Mouse (Mus musculus): ENCODE results near the gene Hmg20a. TPM values are rescaled to one million over a fixed set of nuclear protein-coding genes. Genes with fewer than 3 reads are reported as not detected.
A peak's percentile ranks its signal among the peaks of the same experiment; 100 is the strongest.

The Hmg20a gene
- polyA plus RNA-seq, 1 experiment from 2014 or later: 64.3 TPM

DNA sequence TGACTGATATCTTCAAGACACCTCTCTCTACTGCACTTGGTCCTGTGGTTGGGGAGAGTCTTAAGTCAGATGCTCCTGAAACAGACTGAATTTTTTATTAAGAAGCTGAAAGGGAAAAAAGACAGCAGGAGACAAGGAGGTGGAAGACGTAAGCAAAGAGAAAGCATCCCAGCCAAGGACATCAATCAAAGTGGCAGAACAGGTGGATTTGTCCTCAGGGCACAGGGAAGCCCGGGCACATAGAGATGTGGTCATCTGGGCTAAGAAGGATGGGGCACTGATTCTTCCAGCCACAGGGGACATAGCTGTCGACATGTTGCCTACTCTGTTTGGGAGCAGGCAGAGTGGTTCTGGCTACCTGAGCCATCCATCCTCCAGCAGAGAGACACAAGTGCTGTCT is 97.8 kb downstream of the Hmg20a start:
- H3K27ac ChIP-seq (ENCODE audit: low read depth, low read length): no peak overlapping the region; the same call in 1 of the 2 replicates
- WGBS: 52% methylated on average over 3 of the region's 3 CpGs

GRCm38 (mm10) chr9:56516692-56517263 is 98.4 kb downstream of the Hmg20a start:
- Histone ChIP-seq H3K9ac (ENCODE audit: low read depth, low read length) (no peak overlapping the region), H3K36me3 (ENCODE audit: control insufficient read depth, insufficient read depth, low read length) (no peaks in the 10 kb centered on the region), H3K4me2 (replicated peaks; ENCODE audit: low read depth, low read length) (no peak overlapping the region), H3K27me3 (ENCODE audit: control insufficient read depth, insufficient read depth, low read length) (no peaks in the 10 kb centered on the region), H3K4me3 (ENCODE audit: low read length) (no peak overlapping the region), H3K9me3 (ENCODE audit: control insufficient read depth, low read length) (no peaks in the 10 kb centered on the region), H3K4me1 (ENCODE audit: control insufficient read depth, insufficient read depth, low read length) (no peaks in the 10 kb centered on the region), H3K27ac (ENCODE audit: low read depth, low read length) (no peak overlapping the region; the same call in 1 of the 2 replicates)
- 0 out of 2 replicates have a peak, but pooled peaks have one; percentile 39 for ATAC-seq (ENCODE audit: low FRiP score, low TSS enrichment)
- WGBS: 75% methylated on average over 4 of the region's 4 CpGs

More for the DNA sequence above, 97.8 kb downstream of the Hmg20a start:
- no peaks in the 10 kb centered on the region for H3K36me3 ChIP-seq (ENCODE audit: control insufficient read depth, insufficient read depth, low read length)
- H3K4me3 ChIP-seq (ENCODE audit: low read length): no peak overlapping the region
- no peaks in the 10 kb centered on the region for H3K27me3 ChIP-seq (ENCODE audit: control insufficient read depth, insufficient read depth, low read length)
- no peaks in the 10 kb centered on the region for H3K4me1 ChIP-seq (ENCODE audit: control insufficient read depth, insufficient read depth, low read length)
- no peaks in the 10 kb centered on the region for H3K9me3 ChIP-seq (ENCODE audit: control insufficient read depth, low read length)
- H3K9ac ChIP-seq (ENCODE audit: low read depth, low read length): no peak overlapping the region
- no peak for ATAC-seq (ENCODE audit: low FRiP score, low TSS enrichment)
- no peak overlapping the region for H3K4me2 ChIP-seq (replicated peaks; ENCODE audit: low read depth, low read length)

- WGBS: 48% methylated on average over 10 of the region's 10 CpGs
- Histone ChIP-seq H3K4me1 (ENCODE audit: control insufficient read depth, insufficient read depth, low read length) (no peaks in the 10 kb centered on the region), H3K27me3 (ENCODE audit: control insufficient read depth, insufficient read depth, low read length) (no peaks in the 10 kb centered on the region), H3K36me3 (ENCODE audit: control insufficient read depth, insufficient read depth, low read length) (no peaks in the 10 kb centered on the region), H3K4me3 (ENCODE audit: low read length) (no peak overlapping the region), H3K9me3 (ENCODE audit: control insufficient read depth, low read length) (no peaks in the 10 kb centered on the region), H3K27ac (ENCODE audit: low read depth, low read length) (no peak overlapping the region), H3K4me2 (replicated peaks; ENCODE audit: low read depth, low read length) (no peak overlapping the region), H3K9ac (ENCODE audit: low read depth, low read length) (no peak overlapping the region)
- ATAC-seq (ENCODE audit: low FRiP score, low TSS enrichment): no peak
These were observed 103.9 kb downstream of the Hmg20a start for GRCm38 (mm10) chr9:56522281-56522680.

GRCm38 (mm10) chr9:56527951-56528350 is 109.5 kb downstream of the Hmg20a start:
- 92% methylated on average over 4 of the region's 4 CpGs for WGBS
- H3K9ac ChIP-seq (ENCODE audit: low read depth, low read length): no peak overlapping the region
- no peak overlapping the region for H3K27ac ChIP-seq (ENCODE audit: low read depth, low read length)
- H3K4me1 ChIP-seq (ENCODE audit: control insufficient read depth, insufficient read depth, low read length): no peaks in the 10 kb centered on the region
- ATAC-seq (ENCODE audit: low FRiP score, low TSS enrichment): no peak
- H3K27me3 ChIP-seq (ENCODE audit: control insufficient read depth, insufficient read depth, low read length): no peaks in the 10 kb centered on the region
- no peak overlapping the region for H3K4me3 ChIP-seq (ENCODE audit: low read length)
- no peaks in the 10 kb centered on the region for H3K36me3 ChIP-seq (ENCODE audit: control insufficient read depth, insufficient read depth, low read length)
- no peak overlapping the region for H3K4me2 ChIP-seq (replicated peaks; ENCODE audit: low read depth, low read length)
- H3K9me3 ChIP-seq (ENCODE audit: control insufficient read depth, low read length): no peaks in the 10 kb centered on the region

DNA sequence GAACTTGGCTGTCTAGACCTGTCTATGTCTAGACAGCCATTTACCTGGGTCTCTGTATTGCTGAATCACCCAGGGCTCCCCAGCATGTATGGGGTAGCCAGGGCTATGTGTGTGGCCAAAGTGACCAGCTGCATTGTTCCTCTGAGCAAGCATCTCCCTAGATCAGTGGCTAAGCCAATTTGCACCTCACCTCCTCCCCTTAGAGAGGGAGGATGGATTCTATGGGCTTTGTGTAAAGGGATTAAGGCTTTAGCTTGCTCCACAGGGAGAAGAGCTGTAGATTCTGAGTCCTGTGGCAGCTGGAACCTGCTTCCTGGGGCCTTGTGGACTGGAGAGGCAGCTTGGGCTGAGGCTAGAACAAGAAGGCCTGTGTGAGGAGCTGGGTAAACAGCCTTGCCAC is 113.6 kb downstream of the Hmg20a start:
- no peaks in the 10 kb centered on the region for H3K9me3 ChIP-seq (ENCODE audit: control insufficient read depth, low read length)
- no peak overlapping the region for H3K4me3 ChIP-seq (ENCODE audit: low read length)
- H3K27ac ChIP-seq (ENCODE audit: low read depth, low read length): no peak overlapping the region
- H3K27me3 ChIP-seq (ENCODE audit: control insufficient read depth, insufficient read depth, low read length): no peaks in the 10 kb centered on the region
- no peaks in the 10 kb centered on the region for H3K36me3 ChIP-seq (ENCODE audit: control insufficient read depth, insufficient read depth, low read length)
- no peak overlapping the region for H3K4me2 ChIP-seq (replicated peaks; ENCODE audit: low read depth, low read length)
- H3K9ac ChIP-seq (ENCODE audit: low read depth, low read length): no peak overlapping the region
- no peak for ATAC-seq (ENCODE audit: low FRiP score, low TSS enrichment)
- peaks cover 3% of the 10 kb centered on the region; the same call in 1 of the 2 replicates for H3K4me1 ChIP-seq (ENCODE audit: control insufficient read depth, insufficient read depth, low read length)

DNA sequence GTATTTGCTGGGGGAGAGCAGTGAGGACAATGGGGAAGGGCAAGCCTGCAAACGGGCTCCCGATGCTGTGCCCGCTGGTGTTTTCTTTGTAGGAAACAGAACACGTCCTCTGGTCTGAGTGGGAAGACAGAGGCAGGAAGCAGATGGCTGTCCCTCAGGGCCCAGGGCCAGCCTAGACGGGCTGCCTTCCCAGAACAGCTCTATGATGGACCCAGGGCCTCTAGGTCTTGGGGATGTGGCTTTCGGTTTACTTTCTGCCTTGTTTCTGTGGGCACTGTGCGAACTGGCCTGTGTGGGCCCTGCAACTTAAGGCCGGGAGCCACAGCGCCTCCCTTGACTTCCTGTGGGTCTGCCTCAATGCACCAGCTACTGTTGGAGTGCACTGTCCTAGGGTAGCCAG is 115.5 kb downstream of the Hmg20a start:
- peak overlapping the region; percentile 37; the same call in 1 of the 2 replicates for H3K27ac ChIP-seq (ENCODE audit: low read depth, low read length)

DNA sequence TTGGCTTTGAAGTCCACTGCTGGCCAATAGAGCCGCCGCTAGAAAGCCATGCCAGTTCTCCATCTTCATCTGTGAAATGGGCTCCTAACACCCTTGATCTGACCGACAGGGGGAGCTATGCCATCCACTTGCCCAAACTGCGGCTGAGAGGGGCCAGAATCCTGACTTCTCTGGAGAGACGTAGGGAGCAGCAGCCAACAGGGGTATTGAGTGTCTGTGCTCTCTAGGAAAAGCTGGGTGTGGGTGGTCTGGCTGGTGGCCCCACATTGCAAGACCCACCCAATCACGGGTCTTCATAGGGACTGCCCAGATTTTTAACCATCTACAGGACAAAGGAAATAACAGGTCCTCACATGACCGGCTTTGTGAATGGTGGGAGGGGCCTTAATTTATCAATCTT is 116.3 kb downstream of the Hmg20a start:
- Histone ChIP-seq H3K27me3 (ENCODE audit: control insufficient read depth, insufficient read depth, low read length) (peaks cover 5% of the 10 kb centered on the region; the same call in 1 of the 2 replicates), H3K4me3 (ENCODE audit: low read length) (no peak overlapping the region), H3K36me3 (ENCODE audit: control insufficient read depth, insufficient read depth, low read length) (no peaks in the 10 kb centered on the region), H3K9ac (ENCODE audit: low read depth, low read length) (no peak overlapping the region), H3K4me1 (ENCODE audit: control insufficient read depth, insufficient read depth, low read length) (peaks cover 6% of the 10 kb centered on the region; the same call in 1 of the 2 replicates), H3K9me3 (ENCODE audit: control insufficient read depth, low read length) (no peaks in the 10 kb centered on the region), H3K4me2 (replicated peaks; ENCODE audit: low read depth, low read length) (no peak overlapping the region), H3K27ac (ENCODE audit: low read depth, low read length) (no peak overlapping the region)
- 0 out of 2 replicates have a peak, but pooled peaks have one; percentile 38 for ATAC-seq (ENCODE audit: low FRiP score, low TSS enrichment)
- 46% methylated on average over 7 of the region's 7 CpGs for WGBS

More for the DNA sequence above, 115.5 kb downstream of the Hmg20a start:
- Histone ChIP-seq H3K4me2 (replicated peaks; ENCODE audit: low read depth, low read length) (no peak overlapping the region), H3K9me3 (ENCODE audit: control insufficient read depth, low read length) (no peaks in the 10 kb centered on the region), H3K27me3 (ENCODE audit: control insufficient read depth, insufficient read depth, low read length) (peaks cover 5% of the 10 kb centered on the region; the same call in 1 of the 2 replicates), H3K9ac (ENCODE audit: low read depth, low read length) (no peak overlapping the region), H3K4me1 (ENCODE audit: control insufficient read depth, insufficient read depth, low read length) (peaks cover 3% of the 10 kb centered on the region; the same call in 1 of the 2 replicates), H3K36me3 (ENCODE audit: control insufficient read depth, insufficient read depth, low read length) (no peaks in the 10 kb centered on the region), H3K4me3 (ENCODE audit: low read length) (no peak overlapping the region)
- no peak for ATAC-seq (ENCODE audit: low FRiP score, low TSS enrichment)
- whole genome bisulfite sequencing: 82% methylated on average over 9 of the region's 9 CpGs

- no peak overlapping the region; the same call in 1 of the 2 replicates for H3K9ac ChIP-seq (ENCODE audit: low read depth, low read length)
- H3K4me1 ChIP-seq (ENCODE audit: control insufficient read depth, insufficient read depth, low read length): peaks cover 7% of the 10 kb centered on the region; the same call in 1 of the 2 replicates
- peaks cover 5% of the 10 kb centered on the region; the same call in 1 of the 2 replicates for H3K27me3 ChIP-seq (ENCODE audit: control insufficient read depth, insufficient read depth, low read length)
- no peak for ATAC-seq (ENCODE audit: low FRiP score, low TSS enrichment)
- no peaks in the 10 kb centered on the region for H3K9me3 ChIP-seq (ENCODE audit: control insufficient read depth, low read length)
- H3K4me3 ChIP-seq (ENCODE audit: low read length): no peak overlapping the region
- peak overlapping the region; percentile 2; the same call in 1 of the 2 replicates for H3K4me2 ChIP-seq (replicated peaks; ENCODE audit: low read depth, low read length)
- H3K36me3 ChIP-seq (ENCODE audit: control insufficient read depth, insufficient read depth, low read length): no peaks in the 10 kb centered on the region
- 14% methylated on average over 11 of the region's 11 CpGs for WGBS
- no peak overlapping the region for H3K27ac ChIP-seq (ENCODE audit: low read depth, low read length)
These were observed 117.0 kb downstream of the Hmg20a start for GRCm38 (mm10) chr9:56535361-56535760.

- Histone ChIP-seq H3K36me3 (ENCODE audit: control insufficient read depth, insufficient read depth, low read length) (no peaks in the 10 kb centered on the region), H3K27me3 (ENCODE audit: control insufficient read depth, insufficient read depth, low read length) (peaks cover 5% of the 10 kb centered on the region; the same call in 1 of the 2 replicates), H3K4me1 (ENCODE audit: control insufficient read depth, insufficient read depth, low read length) (peaks cover 9% of the 10 kb centered on the region; the same call in 1 of the 2 replicates), H3K27ac (ENCODE audit: low read depth, low read length) (no peak overlapping the region), H3K4me2 (replicated peaks; ENCODE audit: low read depth, low read length) (no peak overlapping the region), H3K9ac (ENCODE audit: low read depth, low read length) (no peak overlapping the region), H3K9me3 (ENCODE audit: control insufficient read depth, low read length) (no peaks in the 10 kb centered on the region), H3K4me3 (ENCODE audit: low read length) (no peak overlapping the region)
- WGBS: 20% methylated on average over 12 of the region's 12 CpGs
- peak; percentile 34; the same call in 1 of the 2 replicates for ATAC-seq (ENCODE audit: low FRiP score, low TSS enrichment)
These were observed 121.6 kb downstream of the Hmg20a start for GRCm38 (mm10) chr9:56540051-56540450.

Data from kidney, embryonic 14.5 days (tissue).